ENCODE assay signal across 8 mouse cellular contexts in the genomic region with DNA sequence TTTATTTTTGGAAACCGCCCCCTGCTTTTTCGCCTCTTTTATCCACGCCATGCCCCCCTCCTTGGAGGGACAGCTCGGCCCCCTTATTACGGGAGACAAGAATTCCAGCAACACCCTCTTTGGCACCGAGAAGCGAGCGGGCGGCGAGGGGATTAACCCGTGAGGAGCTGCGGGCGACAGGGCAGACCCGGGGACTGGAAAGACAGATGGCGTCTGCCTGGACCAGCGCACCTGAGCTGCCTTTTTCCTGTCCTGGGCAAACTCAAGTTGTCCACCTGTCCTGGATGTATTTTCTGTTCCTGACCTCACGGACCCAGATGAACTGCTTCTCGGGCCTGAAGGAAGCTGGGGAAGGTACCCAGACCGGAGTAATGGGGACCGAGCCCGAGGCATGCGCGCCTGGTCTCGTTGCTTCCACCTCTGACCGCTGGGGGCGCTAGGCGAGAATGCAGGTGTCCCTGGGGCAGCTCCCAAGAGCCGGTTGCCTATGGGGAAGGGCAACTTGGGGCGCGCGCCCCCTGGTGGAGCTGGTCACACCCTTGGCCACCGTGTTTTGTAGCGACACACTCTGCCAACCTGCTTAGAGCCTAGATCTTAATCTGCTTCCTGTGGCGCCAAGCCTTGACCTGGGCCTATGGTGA. TPM values are rescaled to one million over a fixed set of nuclear protein-coding genes. Genes with fewer than 3 reads are reported as not detected.
DNase-seq lines count a peak whose midpoint lies in the region; ATAC-seq and TF ChIP-seq lines count a peak whose summit lies in the region.

TSS of gene Ltbp2 (minus strand) at position 52 of the 641 bp plus-strand sequence.

- H3K9me3 ChIP-seq in forebrain, embryonic 13.5 days (replicated peaks): no peaks in the 10 kb centered on the region
- H3K9me3 ChIP-seq in heart, postnatal 0 days (replicated peaks; ENCODE audit: control insufficient read depth, low read length): no peaks in the 10 kb centered on the region
- no peaks in the 10 kb centered on the region for H3K9me3 ChIP-seq in liver, embryonic 16.5 days (replicated peaks; ENCODE audit: control insufficient read depth, low read length)
- no peaks in the 10 kb centered on the region for H3K9me3 ChIP-seq in neural tube, embryonic 13.5 days

- H3K27ac ChIP-seq in forebrain, embryonic 13.5 days: no peak within 1 kb of the TSS
- H3K27ac ChIP-seq in heart, postnatal 0 days (ENCODE audit: low read depth): no peak within 1 kb of the TSS
- no peak within 1 kb of the TSS for H3K27ac ChIP-seq in liver, embryonic 16.5 days (ENCODE audit: low read length)
- H3K27ac ChIP-seq in neural tube, embryonic 13.5 days (replicated peaks): no peak within 1 kb of the TSS
- H3K27ac ChIP-seq in testis, adult 2 months (ENCODE audit: control insufficient read depth, insufficient read depth, low read depth, low read length): no peak within 1 kb of the TSS

- H3K9ac ChIP-seq in forebrain, embryonic 13.5 days: 0 out of 2 replicates have a peak within 1 kb of the TSS, but pooled peaks have one; percentile 34
- no peak within 1 kb of the TSS; the same call in 1 of the 2 replicates for H3K9ac ChIP-seq in heart, postnatal 0 days (replicated peaks; ENCODE audit: low read depth, low read length)
- no peak within 1 kb of the TSS for H3K9ac ChIP-seq in liver, embryonic 16.5 days (ENCODE audit: low read depth, low read length)
- peak within 1 kb of the TSS; percentile 17; the same call in 1 of the 2 replicates for H3K9ac ChIP-seq in neural tube, embryonic 13.5 days

- H3K4me1 ChIP-seq in forebrain, embryonic 13.5 days: peaks cover 16% of the 10 kb centered on the region
- H3K4me1 ChIP-seq in heart, postnatal 0 days (ENCODE audit: control insufficient read depth, insufficient read depth): no peaks in the 10 kb centered on the region
- peaks cover 10% of the 10 kb centered on the region for H3K4me1 ChIP-seq in liver, embryonic 16.5 days (ENCODE audit: control insufficient read depth, low read depth, low read length)
- peaks cover 15% of the 10 kb centered on the region for H3K4me1 ChIP-seq in neural tube, embryonic 13.5 days (replicated peaks)
- peaks cover 13% of the 10 kb centered on the region for H3K4me1 ChIP-seq in testis, adult 2 months (ENCODE audit: control insufficient read depth, insufficient read depth, low read length)

- H3K36me3 ChIP-seq in forebrain, embryonic 13.5 days (ENCODE audit: poor library complexity, severe bottlenecking): no peaks in the 10 kb centered on the region
- H3K36me3 ChIP-seq in heart, postnatal 0 days (replicated peaks; ENCODE audit: control insufficient read depth, insufficient read depth, low read length): no peaks in the 10 kb centered on the region
- no peaks in the 10 kb centered on the region for H3K36me3 ChIP-seq in liver, embryonic 16.5 days (ENCODE audit: control insufficient read depth, insufficient read depth)
- H3K36me3 ChIP-seq in neural tube, embryonic 13.5 days: no peaks in the 10 kb centered on the region
- H3K36me3 ChIP-seq in testis, adult 2 months (ENCODE audit: control insufficient read depth, insufficient read depth, low read length): no peaks in the 10 kb centered on the region

- TF ChIP-seq POLR2A in testis, adult 2 months (IDR thresholded peaks at IDR 0.05; ENCODE audit: control insufficient read depth, low read depth, low read length): no peak

- peak within 1 kb of the TSS; percentile 31 for H3K4me3 ChIP-seq in forebrain, embryonic 13.5 days
- H3K4me3 ChIP-seq in heart, postnatal 0 days (ENCODE audit: low read depth, low read length): peak within 1 kb of the TSS; percentile 52
- H3K4me3 ChIP-seq in liver, embryonic 16.5 days (ENCODE audit: low read depth, low read length): peak within 1 kb of the TSS; percentile 10
- H3K4me3 ChIP-seq in neural tube, embryonic 13.5 days: peak within 1 kb of the TSS; percentile 30
- peak within 1 kb of the TSS; percentile 82 for H3K4me3 ChIP-seq in testis, adult 2 months (ENCODE audit: control insufficient read depth, low read depth, low read length)

- TF ChIP-seq EP300 in heart, postnatal 0 days (IDR thresholded peaks at IDR 0.05; ENCODE audit: low read depth): no peak

- WGBS in forebrain, embryonic 13.5 days: under 1% methylated on average over 34 of the region's 34 CpGs
- WGBS in heart, postnatal 0 days: 2% methylated on average over 34 of the region's 34 CpGs
- WGBS in liver, embryonic 16.5 days (ENCODE audit: insufficient replicate concordance): 4% methylated on average over 34 of the region's 34 CpGs
- 3% methylated on average over 34 of the region's 34 CpGs for WGBS in neural tube, embryonic 13.5 days

- peak within 1 kb of the TSS; percentile 55 for H3K4me2 ChIP-seq in forebrain, embryonic 13.5 days
- H3K4me2 ChIP-seq in heart, postnatal 0 days (ENCODE audit: low read depth, low read length): peak within 1 kb of the TSS; percentile 72
- H3K4me2 ChIP-seq in liver, embryonic 16.5 days (ENCODE audit: low read depth, low read length): peak within 1 kb of the TSS; percentile 32
- H3K4me2 ChIP-seq in neural tube, embryonic 13.5 days: peak within 1 kb of the TSS; percentile 48

- peak; percentile 82 for TF ChIP-seq CTCF in heart, postnatal 0 days (IDR thresholded peaks at IDR 0.05; ENCODE audit: low read depth)
- peak; percentile 88 for TF ChIP-seq CTCF in testis, adult 2 months (IDR thresholded peaks at IDR 0.05; ENCODE audit: control insufficient read depth, insufficient read depth, insufficient replicate concordance, low read depth, low read length)

- ATAC-seq in forebrain, embryonic 13.5 days: no peak
- ATAC-seq in heart, postnatal 0 days (ENCODE audit: insufficient read depth, low read depth): peak; percentile 71
- ATAC-seq in liver, embryonic 16.5 days (ENCODE audit: low read depth): peak; percentile 84
- ATAC-seq in neural tube, embryonic 13.5 days (ENCODE audit: low read depth): no peak

- peak; percentile 79 to 82 for DNase-seq in CD8-positive naive resting alpha-beta T cell, adult 2 months (ENCODE audit: low read depth in 2 of 2, low spot score in 2 of 2)
- DNase-seq in c-Kit-positive CD71-positive TER-119-positive erythroid progenitor cells, embryonic 14.5 days (ENCODE audit: low spot score): peak; percentile 84
- peak; percentile 59 for DNase-seq in heart, postnatal 0 days (ENCODE audit: low spot score)
- peak; percentile 89 to 90 for DNase-seq in kidney, postnatal 4 days

- peaks cover 58% of the 10 kb centered on the region for H3K27me3 ChIP-seq in forebrain, embryonic 13.5 days
- H3K27me3 ChIP-seq in heart, postnatal 0 days (ENCODE audit: control insufficient read depth, insufficient read depth, low read length): peaks cover 70% of the 10 kb centered on the region
- H3K27me3 ChIP-seq in liver, embryonic 16.5 days (ENCODE audit: control insufficient read depth, insufficient read depth, low read depth, low read length): peaks cover 53% of the 10 kb centered on the region
- peaks cover 64% of the 10 kb centered on the region for H3K27me3 ChIP-seq in neural tube, embryonic 13.5 days
- H3K27me3 ChIP-seq in testis, adult 2 months (ENCODE audit: control insufficient read depth, insufficient read depth, low read length): no peaks in the 10 kb centered on the region

RNA-seq across cellular contexts. Expression of gene Ltbp2, which starts in this region (rescaled TPM):
- polyA plus RNA-seq in forebrain, embryonic 13.5 days (2015; fragmentation: Nextera tagmentation; extraction: Ambion mirVana): 0.13 TPM in 1 of 2 replicates, not detected in the other
- total RNA-seq in heart, postnatal 0 days (2014; rRNA removed; ENCODE audit: low replicate concordance): 7.8 and 8.1 TPM in 2 replicates
- polyA plus RNA-seq in heart, postnatal 0 days (2015; fragmentation: Nextera tagmentation; extraction: Ambion mirVana): 1.1 and 1.2 TPM in 2 replicates
- 0.35 and 0.51 TPM in 2 replicates for polyA plus RNA-seq in liver, embryonic 16.5 days (2015; fragmentation: Nextera tagmentation; extraction: Ambion mirVana)
- polyA plus RNA-seq in neural tube, embryonic 13.5 days (2015; fragmentation: Nextera tagmentation; extraction: Ambion mirVana): 0.08 and 0.21 TPM in 2 replicates
- 2.1 and 3.7 TPM in 2 replicates for polyA plus RNA-seq in testis, adult 2 months (2012; rRNA removed)

Comparison
In these comparisons a context has a peak if more than half of its experiments do, and no peak if none do; other contexts are left out.
1. Peak in ATAC-seq, H3K4me3 ChIP-seq and H3K4me2 ChIP-seq in liver, embryonic 16.5 days; RNA of the gene not detected or under 1 TPM.
2. H3K4me3 ChIP-seq: peak in every context shown above with its lines; median percentile 82 in testis, adult 2 months; 52 in heart, postnatal 0 days; 31 in forebrain, embryonic 13.5 days; 30 in neural tube, embryonic 13.5 days; 10 in liver, embryonic 16.5 days.
3. H3K9ac ChIP-seq: peak in forebrain, embryonic 13.5 days (single experiment) and neural tube, embryonic 13.5 days (single experiment); none in heart, postnatal 0 days (single experiment) and liver, embryonic 16.5 days (single experiment).
4. Peak in every context shown above with its lines, with median percentiles within 50 percentile points of each other: DNase-seq and H3K4me2 ChIP-seq.